Comparison of ENCODE assay signal across 8 mouse cellular contexts in the genomic region with DNA sequence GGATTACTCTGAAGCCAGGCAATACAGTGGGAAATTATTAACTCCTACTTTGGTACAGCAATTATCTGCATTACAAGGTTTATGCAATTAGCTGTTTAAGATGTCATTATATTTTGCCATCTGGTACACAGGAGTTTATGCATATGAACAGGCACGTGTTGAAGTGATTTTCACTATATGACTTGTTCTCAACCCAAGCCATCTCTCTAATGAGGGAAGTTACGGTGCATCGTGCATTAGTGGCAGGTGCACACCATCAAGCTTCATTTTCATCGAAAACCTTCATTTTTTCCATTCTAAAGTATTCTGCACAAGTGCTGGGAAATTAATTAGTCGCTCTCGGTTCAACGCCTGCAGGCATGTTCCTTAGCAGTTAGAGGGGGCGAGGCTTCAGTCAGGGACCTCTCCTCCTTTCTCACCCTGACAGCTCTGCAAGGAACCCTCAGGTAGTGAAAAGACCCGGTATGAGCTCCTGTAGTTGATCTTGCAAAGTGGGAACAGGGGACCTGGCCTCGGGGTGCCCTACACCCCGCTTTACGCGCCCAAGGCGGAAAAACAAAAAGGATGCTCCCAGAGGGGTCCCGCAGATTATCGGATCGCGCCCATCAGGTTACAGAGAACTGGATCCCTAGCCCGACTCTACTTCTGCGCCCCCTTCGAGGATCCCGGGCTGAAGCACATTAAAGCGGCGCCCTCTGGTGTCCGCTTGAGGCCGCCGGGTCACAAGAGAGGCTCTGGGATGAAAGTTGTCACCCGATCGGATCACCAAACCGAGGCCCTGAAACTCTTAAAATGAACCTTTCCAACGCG. TPM values are rescaled to one million over a fixed set of nuclear protein-coding genes. Genes with fewer than 3 reads are reported as not detected.
DNase-seq lines count a peak whose midpoint lies in the region; ATAC-seq and TF ChIP-seq lines count a peak whose summit lies in the region.

No protein-coding gene starts in this region.

- peaks cover 7% of the 10 kb centered on the region for H3K4me1 ChIP-seq in hindbrain, embryonic 16.5 days (ENCODE audit: control insufficient read depth, insufficient read depth, low read depth, low read length)

- 5% methylated on average over 32 of the region's 32 CpGs for WGBS in hindbrain, embryonic 16.5 days

- peaks cover 2% of the 10 kb centered on the region for H3K27me3 ChIP-seq in hindbrain, embryonic 16.5 days (replicated peaks; ENCODE audit: control insufficient read depth, insufficient read depth, low read length)

- H3K4me3 ChIP-seq in gastrocnemius, adult 2 months, result peak overlapping the region; percentile 75
- H3K4me3 ChIP-seq in hindbrain, embryonic 16.5 days (ENCODE audit: low read length), result peak overlapping the region; percentile 43

- intact Hi-C loops in gastrocnemius, adult 2 months (cut with DNase I), result loop anchor here (1.0 to 10.0 kb wide), 4 partner anchors 181 to 951 kb away; no protein-coding TSS in a partner anchor

- ATAC-seq in hindbrain, embryonic 16.5 days, result peak; percentile 90

- peak overlapping the region; percentile 65 for H3K9ac ChIP-seq in hindbrain, embryonic 16.5 days (ENCODE audit: low read depth, low read length)

- DNase-seq in R1 (ENCODE audit: low read depth, low spot score), result peak; percentile 72
- DNase-seq in cerebellum, postnatal 4 days (ENCODE audit: low spot score in 2 of 2), result peak; percentile 60 to 87
- DNase-seq in gastrocnemius, adult 2 months, result peak; percentile 88
- DNase-seq in left cerebral cortex, adult 18-20 months (ENCODE audit: low spot score in 2 of 2), result peak; percentile 68 to 70
- DNase-seq in lung, postnatal 4 days, result peak; percentile 78 to 84
- DNase-seq in right cerebral cortex, adult 2 months (ENCODE audit: low spot score in 2 of 2), result peak; percentile 64 to 81
- DNase-seq in urinary bladder, postnatal 25 days (ENCODE audit: low spot score), result peak; percentile 64

- peak; percentile 91 for TF ChIP-seq CTCF in gastrocnemius, adult 2 months (IDR thresholded peaks at IDR 0.05)

- no peaks in the 10 kb centered on the region for H3K9me3 ChIP-seq in hindbrain, embryonic 16.5 days (ENCODE audit: control insufficient read depth, low read length)

- peak overlapping the region; percentile 64 for H3K27ac ChIP-seq in gastrocnemius, adult 2 months
- no peak overlapping the region for H3K27ac ChIP-seq in hindbrain, embryonic 16.5 days (ENCODE audit: low read depth, low read length)

- H3K36me3 ChIP-seq in hindbrain, embryonic 16.5 days (ENCODE audit: control insufficient read depth, insufficient read depth, low read length), result no peaks in the 10 kb centered on the region

- peak overlapping the region; percentile 90 for H3K4me2 ChIP-seq in hindbrain, embryonic 16.5 days (ENCODE audit: low read length)

RNA-seq across cellular contexts. Expression of gene Nfia, which starts 27.0 kb away (rescaled TPM):
- total RNA-seq in gastrocnemius, adult 2 months (2021), result 10 to 100 TPM; 57.0 to 57.8 TPM
- 38.4 and 43.4 TPM in 2 replicates for polyA plus RNA-seq in hindbrain, embryonic 16.5 days (2015; fragmentation: Nextera tagmentation; extraction: Ambion mirVana)
- 10 to 100 TPM; 54.8 to 59.7 TPM for total RNA-seq in left cerebral cortex, adult 18-20 months (2021)

RNA-seq across cellular contexts. Expression of gene E130114P18Rik, which starts 32.4 kb away (rescaled TPM):
- total RNA-seq in gastrocnemius, adult 2 months (2021), result not detected
- polyA plus RNA-seq in hindbrain, embryonic 16.5 days (2015; fragmentation: Nextera tagmentation; extraction: Ambion mirVana), result 20.9 and 21.5 TPM in 2 replicates
- 1 to 10 TPM; 6.1 to 7.4 TPM for total RNA-seq in left cerebral cortex, adult 18-20 months (2021)

Comparison
In these comparisons a context has a peak if more than half of its experiments do, and no peak if none do; other contexts are left out.
1. RNA of gene E130114P18Rik, which starts 32.4 kb away (total RNA-seq): 6.1 to 7.4 TPM in left cerebral cortex, adult 18-20 months; not detected in gastrocnemius, adult 2 months; every median in the first group is over 4 times any median in the second.
2. Peak in every context shown above with its lines, with median percentiles within 50 percentile points of each other: DNase-seq.